Mouse (Mus musculus) heart, postnatal 25 days (tissue): ENCODE data around the gene Unc13c. TPM values are rescaled to one million over a fixed set of nuclear protein-coding genes. Genes with fewer than 3 reads are reported as not detected.

Source experiments
- DNase-seq: peaks from one replicate; pipeline ENCODE4 v3.0.0; 2022; ENCODE audit warnings: low spot score
- intact Hi-C: fragments of 180-260 bp; cut with DNase I; formaldehyde crosslinking; loops from one replicate; pipeline ENCODE4 v1.15.1; 2025
- total RNA-seq, 2 experiments: library from RNA; stranded (reverse); gene quantifications; 2 replicates each; pipeline ENCODE4 v1.2.3; 2021

Gene Unc13c
- total RNA-seq, 2 experiments from 2014 or later, result 0.22 to 0.23 TPM

DNA sequence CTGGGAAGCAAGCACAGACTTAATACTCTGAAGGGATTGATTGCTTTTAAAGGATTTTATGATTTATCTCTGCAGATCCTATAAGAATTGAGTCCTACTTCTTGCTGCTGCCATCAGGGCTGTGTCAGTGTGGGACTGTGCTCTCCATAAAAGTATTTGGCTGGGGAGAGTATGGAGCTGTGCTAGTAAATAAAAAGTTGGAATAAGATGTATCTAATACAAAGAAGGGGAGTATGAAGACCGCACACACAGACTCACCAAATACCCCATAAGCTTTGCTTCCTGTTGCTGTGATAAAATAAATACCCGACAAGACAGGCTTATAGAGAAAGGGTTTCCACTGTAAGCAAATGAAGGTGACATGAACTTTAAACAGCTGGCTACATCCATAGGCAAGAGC is 298.7 kb downstream of the Unc13c start:
- DNase-seq, result no peak
- intact Hi-C loops, result no loop called here

GRCm38 (mm10) chr9:73662839-73663238 is 305.9 kb downstream of the Unc13c start:
- no peak for DNase-seq
- intact Hi-C loops, result no loop called here

- intact Hi-C loops, result no loop called here
- DNase-seq, result no peak
Observed at GRCm38 (mm10) chr9:73649088-73649487, 319.7 kb downstream of the Unc13c start.

GRCm38 (mm10) chr9:73638119-73638518 is 330.6 kb downstream of the Unc13c start:
- no peak for DNase-seq
- intact Hi-C loops, result no loop called here

DNA sequence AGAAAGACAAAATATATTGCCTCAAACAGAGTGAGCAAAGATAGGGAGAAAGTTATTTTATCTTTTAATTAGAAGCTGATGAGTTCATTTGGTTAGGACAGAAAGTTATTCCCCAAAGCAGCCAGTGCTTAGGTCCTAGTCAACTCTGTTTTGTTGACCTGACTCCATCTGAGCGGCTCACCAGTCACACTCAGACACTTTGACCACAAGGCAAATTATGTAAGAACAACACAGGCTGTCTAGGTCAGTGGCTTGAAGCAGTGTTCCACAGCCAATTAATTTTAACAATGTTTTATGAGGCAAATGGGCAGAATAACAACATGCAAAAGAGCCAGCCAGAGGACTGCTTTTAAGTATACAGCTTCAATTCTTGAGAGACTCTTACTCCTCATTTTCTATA is 343.6 kb downstream of the Unc13c start:
- intact Hi-C loops, result no loop called here
- DNase-seq, result no peak

- intact Hi-C loops, result no loop called here
- no peak for DNase-seq
Observed at GRCm38 (mm10) chr9:73612896-73613295, 355.9 kb downstream of the Unc13c start.

DNA sequence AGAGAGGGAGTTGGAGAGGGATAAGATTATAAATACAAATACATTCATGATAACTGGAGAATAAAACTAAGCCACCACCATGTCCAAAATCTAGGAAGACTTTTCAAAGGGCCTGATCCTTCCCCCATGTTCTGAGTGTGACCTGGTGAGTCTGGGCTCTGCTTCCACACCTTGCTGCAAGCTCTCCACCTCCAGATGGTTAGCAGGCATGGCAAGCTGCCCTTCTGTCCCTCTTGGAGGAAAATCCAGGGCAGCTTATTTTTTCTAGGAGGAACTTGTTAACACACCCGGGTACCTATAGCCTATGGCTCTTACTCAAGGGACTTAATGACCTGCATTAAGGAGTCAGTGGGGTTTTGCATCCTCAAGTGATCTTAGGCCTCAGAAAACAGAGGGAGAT is 364.8 kb downstream of the Unc13c start:
- intact Hi-C loops, result no loop called here
- DNase-seq, result no peak

DNA sequence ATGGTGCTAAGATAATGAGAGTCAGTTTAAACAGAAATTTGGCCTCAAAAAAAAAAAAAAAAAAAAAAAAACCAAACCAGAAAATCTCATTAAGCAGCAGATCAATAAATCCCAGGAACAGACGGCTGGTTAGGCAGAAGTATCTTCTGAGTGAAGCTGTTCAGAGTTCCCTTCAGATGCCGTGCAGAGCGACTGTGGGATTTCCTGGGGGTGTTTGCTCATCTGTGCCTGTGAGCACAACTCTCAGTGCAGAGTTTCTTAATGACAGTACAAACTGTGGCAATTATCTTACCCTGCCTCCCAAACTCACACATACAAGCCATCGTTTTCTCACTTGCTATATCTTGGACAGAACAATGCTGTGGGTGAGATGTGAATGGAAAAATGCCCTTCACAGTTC is 403.2 kb downstream of the Unc13c start:
- no peak for DNase-seq
- intact Hi-C loops, result no loop called here

DNA sequence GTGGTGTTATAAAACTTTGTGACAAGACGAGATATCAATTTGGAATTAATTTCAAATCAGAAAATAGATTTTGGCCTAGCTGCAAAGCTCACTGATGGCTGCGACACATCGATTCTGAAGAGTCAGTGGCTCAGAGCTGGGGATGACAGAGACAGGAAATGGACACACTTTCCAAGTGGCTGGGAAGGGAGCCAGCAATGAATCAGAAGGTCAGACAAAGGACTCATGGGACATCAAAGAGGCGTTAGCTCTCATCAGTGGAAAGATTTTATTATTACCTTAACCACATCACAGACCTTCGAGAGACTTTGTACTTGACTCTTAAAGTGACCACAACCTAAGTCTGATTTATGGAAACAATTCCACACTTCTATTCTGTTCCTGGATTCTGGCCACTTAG is 408.7 kb downstream of the Unc13c start:
- peak; percentile 15 for DNase-seq
- intact Hi-C loops, result no loop called here

- DNase-seq, result no peak
- intact Hi-C loops, result loop anchor here (1.0 kb wide), 1 partner anchor 425 kb away; no protein-coding TSS in a partner anchor
Observed at GRCm38 (mm10) chr9:73557805-73558204, 411.0 kb downstream of the Unc13c start.

DNA sequence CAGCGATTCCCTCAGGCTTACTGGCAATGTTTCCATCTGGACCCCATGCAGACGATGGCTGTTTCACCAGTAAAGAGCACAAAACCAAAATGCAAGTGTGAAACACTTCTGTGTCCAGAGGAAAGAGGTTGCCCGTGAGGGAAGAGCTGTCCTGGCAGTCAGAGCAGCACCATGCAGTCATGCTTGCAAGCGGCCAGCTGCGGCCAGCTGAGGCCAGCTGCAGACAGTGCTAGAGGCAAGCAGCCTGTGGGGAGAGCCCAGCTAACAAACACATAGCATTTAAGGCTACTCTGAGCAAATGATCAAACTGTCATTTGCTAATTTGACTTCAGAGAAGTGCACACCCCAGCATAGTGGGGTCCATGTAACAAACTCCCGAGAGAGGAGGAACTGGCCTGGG is 413.4 kb downstream of the Unc13c start:
- peak; percentile 8 for DNase-seq
- intact Hi-C loops, result no loop called here

DNA sequence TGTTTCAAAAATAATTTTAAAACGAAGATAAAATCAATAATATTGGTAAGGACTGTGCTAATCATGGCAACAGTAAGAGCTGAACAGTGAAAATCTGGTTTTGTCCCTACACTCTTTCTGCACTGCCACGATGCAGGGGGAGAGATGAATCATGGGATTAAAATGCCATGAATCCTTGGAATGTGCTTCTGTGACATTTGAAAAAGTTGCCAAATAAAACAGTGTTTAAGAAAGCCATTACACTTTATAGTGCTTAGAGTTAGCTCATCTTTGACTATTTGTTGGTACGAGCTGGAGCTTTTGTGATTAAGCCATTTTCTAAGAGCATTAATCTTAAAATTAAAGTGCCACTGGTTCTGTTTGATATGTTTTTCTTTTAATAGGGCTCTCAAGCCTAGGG is 496.2 kb downstream of the Unc13c start:
- no peak for DNase-seq
- intact Hi-C loops, result no loop called here

DNA sequence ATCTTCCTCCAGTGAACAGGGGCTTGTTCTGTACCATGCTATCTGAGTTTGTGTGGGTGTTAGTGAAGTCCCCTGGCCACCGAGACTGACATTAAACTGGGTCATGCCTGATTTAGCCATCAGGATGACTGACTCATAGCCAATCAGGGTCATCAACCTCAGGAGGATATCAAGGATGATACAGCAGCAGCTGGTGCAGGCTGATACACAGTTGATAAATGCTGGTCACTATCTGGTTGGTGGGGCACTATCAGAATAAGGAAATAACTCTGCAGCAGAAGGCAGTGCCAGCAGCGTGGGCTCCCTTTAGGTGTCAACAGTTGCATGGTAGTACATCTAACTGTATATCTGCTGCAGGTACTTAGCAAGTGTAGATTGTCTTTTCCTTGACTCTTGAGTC is 506.7 kb downstream of the Unc13c start:
- no peak for DNase-seq
- intact Hi-C loops, result no loop called here

DNA sequence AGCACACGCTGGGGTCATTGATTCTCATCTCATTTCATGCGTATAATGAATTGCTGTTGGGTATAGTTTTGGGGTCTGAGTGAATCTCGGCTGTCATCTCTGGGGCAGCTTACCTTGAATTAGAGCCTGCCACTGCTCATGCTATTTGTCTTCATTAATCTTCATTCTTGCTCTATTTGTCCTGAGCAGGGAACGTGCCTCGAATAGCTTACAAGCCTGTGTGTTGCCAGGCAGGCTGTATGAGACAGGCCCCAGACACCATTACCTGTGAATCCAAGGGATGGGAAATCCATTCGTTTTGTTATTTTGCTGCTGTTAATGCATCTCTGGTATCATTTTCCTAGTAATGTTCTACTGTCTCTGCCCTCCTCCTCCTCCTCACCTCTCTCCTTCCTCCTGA is 518.8 kb downstream of the Unc13c start:
- intact Hi-C loops, result no loop called here
- no peak for DNase-seq

DNA sequence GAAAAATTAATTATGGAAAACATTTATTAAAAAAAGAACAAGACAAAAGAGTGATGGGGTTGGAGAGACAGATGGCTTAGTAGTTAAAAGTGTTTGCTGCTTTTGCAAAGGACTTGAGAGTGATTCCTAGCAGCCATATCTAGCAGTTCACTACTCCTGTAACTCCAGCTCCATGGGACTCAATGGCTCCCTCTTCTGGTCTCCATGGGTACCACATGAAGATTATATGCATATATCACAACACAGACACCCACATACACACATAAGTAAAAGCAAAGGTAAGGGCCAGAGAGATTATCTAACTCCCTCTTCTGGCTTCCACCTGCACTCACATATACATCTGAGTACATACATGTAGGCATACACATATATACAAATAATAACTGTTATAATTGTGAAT is 519.5 kb downstream of the Unc13c start:
- intact Hi-C loops, result no loop called here
- no peak for DNase-seq

GRCm38 (mm10) chr9:73431925-73432324 is 536.8 kb downstream of the Unc13c start:
- intact Hi-C loops, result no loop called here
- DNase-seq, result no peak

Other genes starting within 250 kb of the Unc13c start
- gene Wdr72, start 141.4 kb upstream of the Unc13c start, total RNA-seq, result under 1 TPM; 0.36 to 0.48 TPM